Mouse (Mus musculus) lung, postnatal 0 days (tissue): ENCODE results near the gene Vsir. TPM values are rescaled to one million over a fixed set of nuclear protein-coding genes. Genes with fewer than 3 reads are reported as not detected.

Source experiments
- ATAC-seq: fragments of 200-750 bp; cut with Nextera tagmentation; 2 replicates; pipeline ENCODE4 v1.8.0; 2017; ENCODE audit warnings: moderate library complexity
- DNase-seq: peaks from one replicate; pipeline ENCODE4 v3.0.0-alpha.2; 2016; ENCODE audit warnings: low spot score
- H3K27ac ChIP-seq: fragments of 300-500 bp; sonication (generic); 2 replicates; pipeline ENCODE4 v1.5.1; 2014; ENCODE audit warnings: antibody characterized with exemption, mild to moderate bottlenecking, low read length, mixed read lengths
- H3K27me3 ChIP-seq: fragments of 300-500 bp; sonication (generic); replicated peaks from 2 replicates; pipeline ENCODE4 v1.6.1; 2014; ENCODE audit warnings: low read length, mixed read lengths; ENCODE audit not compliant: insufficient read depth
- H3K36me3 ChIP-seq: fragments of 300-500 bp; sonication (generic); 2 replicates; pipeline ENCODE4 v1.6.1; 2014; ENCODE audit warnings: low read length, mixed read lengths; ENCODE audit not compliant: insufficient read depth
- H3K4me1 ChIP-seq: fragments of 300-500 bp; sonication (generic); 2 replicates; pipeline ENCODE4 v1.6.1; 2014; ENCODE audit warnings: antibody characterized with exemption, low read depth, low read length, mixed read lengths; ENCODE audit not compliant: insufficient read depth
- H3K4me2 ChIP-seq: fragments of 300-500 bp; sonication (generic); replicated peaks from 2 replicates; pipeline ENCODE4 v1.6.1; 2014; ENCODE audit warnings: low read depth, mild to moderate bottlenecking, low read length, moderate library complexity, mixed read lengths
- H3K4me3 ChIP-seq: fragments of 300-500 bp; sonication (generic); 2 replicates; pipeline ENCODE4 v1.5.1; 2014; ENCODE audit warnings: low read depth, low read length
- H3K9ac ChIP-seq: fragments of 300-500 bp; sonication (generic); replicated peaks from 2 replicates; pipeline ENCODE4 v1.6.1; 2014; ENCODE audit warnings: low read depth, mild to moderate bottlenecking
- H3K9me3 ChIP-seq: fragments of 300-500 bp; sonication (generic); 2 replicates; pipeline ENCODE4 v1.6.1; 2016; ENCODE audit warnings: low read length, mixed read lengths
- CTCF ChIP-seq: IDR thresholded peaks from 2 replicates; pipeline ENCODE4 v1.5.1; 2016; ENCODE audit warnings: antibody characterized with exemption, mild to moderate bottlenecking
- EP300 ChIP-seq: IDR thresholded peaks from 2 replicates; pipeline ENCODE4 v1.6.1; 2016; ENCODE audit warnings: antibody characterized with exemption, mild to moderate bottlenecking, control low read depth
- WGBS: fragments of 180-500 bp; shearing (Covaris S2); extraction: QIAGEN DNeasy Blood & Tissue Kit; methylation state at CpG from one replicate; pipeline ENCODE4 v1.1.7; 2014; 5-methylcytosine and 5-hydroxymethylcytosine counted together
- polyA plus RNA-seq: library from polyadenylated mRNA; unstranded; fragments of >200 nt; fragmentation: Nextera tagmentation; extraction: Ambion mirVana; gene quantifications from 2 replicates; pipeline ENCODE4 v1.2.1, GENCODE M21; 2015

The Vsir gene
- polyA plus RNA-seq, 1 experiment from 2014 or later = 19.7 TPM

GRCm38 (mm10) chr10:60351248-60351647 is 4.6 kb downstream of the Vsir start:
- TF ChIP-seq CTCF (no peak), EP300 (no peak; the same call in 1 of the 2 replicates)
- Histone ChIP-seq H3K27ac (peak overlapping the region; percentile 87), H3K9ac (0 out of 2 replicates have a peak overlapping the region, but pooled peaks have one; percentile 9), H3K36me3 (no peaks in the 10 kb centered on the region), H3K27me3 (no peaks in the 10 kb centered on the region), H3K4me2 (peak overlapping the region; percentile 44), H3K9me3 (no peaks in the 10 kb centered on the region), H3K4me1 (peaks cover 22% of the 10 kb centered on the region), H3K4me3 (peak overlapping the region; percentile 5; the same call in 1 of the 2 replicates)
- ATAC-seq = peak; percentile 31
- peak; percentile 59 for DNase-seq
- 10% methylated on average over 3 of the region's 3 CpGs for WGBS

- peak overlapping the region; percentile 87 for H3K27ac ChIP-seq
- peak overlapping the region; percentile 44 for H3K4me2 ChIP-seq
- ATAC-seq (peak; percentile 85), DNase-seq (peak; percentile 95)
- peaks cover 19% of the 10 kb centered on the region for H3K4me1 ChIP-seq
- H3K27me3 ChIP-seq = no peaks in the 10 kb centered on the region
- 13% methylated on average over 7 of the region's 7 CpGs for WGBS
- no peaks in the 10 kb centered on the region for H3K36me3 ChIP-seq
- peak; percentile 62; the same call in 1 of the 2 replicates for TF ChIP-seq EP300
- no peak; the same call in 1 of the 2 replicates for TF ChIP-seq CTCF
- no peaks in the 10 kb centered on the region for H3K9me3 ChIP-seq
- no peak overlapping the region for H3K9ac ChIP-seq
- H3K4me3 ChIP-seq = no peak overlapping the region
Measured at GRCm38 (mm10) chr10:60351761-60352455, 5.3 kb downstream of the Vsir start.

GRCm38 (mm10) chr10:60353241-60354002 is 6.8 kb downstream of the Vsir start:
- Histone ChIP-seq H3K36me3 (no peaks in the 10 kb centered on the region), H3K27me3 (no peaks in the 10 kb centered on the region), H3K4me1 (peaks cover 14% of the 10 kb centered on the region), H3K9ac (no peak overlapping the region), H3K4me3 (no peak overlapping the region), H3K9me3 (no peaks in the 10 kb centered on the region), H3K4me2 (no peak overlapping the region), H3K27ac (no peak overlapping the region)
- no peak for TF ChIP-seq EP300
- no peak for TF ChIP-seq CTCF
- DNase-seq = no peak
- WGBS = 65% methylated on average over 5 of the region's 5 CpGs
- ATAC-seq = no peak

GRCm38 (mm10) chr10:60354003-60354325 is 7.3 kb downstream of the Vsir start:
- no peak for TF ChIP-seq CTCF
- no peak for TF ChIP-seq EP300
- Histone ChIP-seq H3K9me3 (no peaks in the 10 kb centered on the region), H3K36me3 (no peaks in the 10 kb centered on the region), H3K4me1 (peaks cover 14% of the 10 kb centered on the region), H3K27me3 (no peaks in the 10 kb centered on the region), H3K9ac (no peak overlapping the region), H3K4me3 (no peak overlapping the region), H3K27ac (no peak overlapping the region), H3K4me2 (no peak overlapping the region)
- whole genome bisulfite sequencing = 92% methylated on average over 4 of the region's 4 CpGs
- no peak for DNase-seq
- no peak for ATAC-seq

GRCm38 (mm10) chr10:60354881-60355677 is 8.4 kb downstream of the Vsir start:
- no peak overlapping the region for H3K9ac ChIP-seq

GRCm38 (mm10) chr10:60357441-60357840 is 10.8 kb downstream of the Vsir start:
- H3K27me3 ChIP-seq = no peaks in the 10 kb centered on the region
- H3K4me1 ChIP-seq = peaks cover 4% of the 10 kb centered on the region
- 94% methylated on average over 4 of the region's 4 CpGs for WGBS
- DNase-seq = no peak
- TF ChIP-seq CTCF (no peak), EP300 (no peak)
- no peaks in the 10 kb centered on the region for H3K36me3 ChIP-seq
- H3K4me3 ChIP-seq = no peak overlapping the region
- H3K27ac ChIP-seq = no peak overlapping the region
- no peak overlapping the region for H3K4me2 ChIP-seq
- ATAC-seq = no peak
- H3K9me3 ChIP-seq = no peaks in the 10 kb centered on the region
- H3K9ac ChIP-seq = no peak overlapping the region

More at GRCm38 (mm10) chr10:60354881-60355677, 8.4 kb downstream of the Vsir start:
- TF ChIP-seq CTCF (no peak), EP300 (no peak)
- peaks cover 8% of the 10 kb centered on the region; the same call in 1 of the 2 replicates for H3K4me1 ChIP-seq
- no peak overlapping the region for H3K4me2 ChIP-seq
- H3K27ac ChIP-seq = no peak overlapping the region
- no peak overlapping the region for H3K4me3 ChIP-seq
- 59% methylated on average over 11 of the region's 11 CpGs for WGBS
- no peaks in the 10 kb centered on the region for H3K36me3 ChIP-seq
- ATAC-seq (no peak), DNase-seq (no peak)
- H3K9me3 ChIP-seq = no peaks in the 10 kb centered on the region
- H3K27me3 ChIP-seq = no peaks in the 10 kb centered on the region
